In genomic region chr1:144120042-144120441, GRCm38 (mm10) we compare ENCODE assay signal across 18 mouse cellular contexts. TPM values are rescaled to one million over a fixed set of nuclear protein-coding genes. Genes with fewer than 3 reads are reported as not detected.
DNase-seq lines count a peak whose midpoint lies in the region; ATAC-seq and TF ChIP-seq lines count a peak whose summit lies in the region.
"Had no signal": no experiment of that assay in that cellular context is flagged by ENCODE, and none has a peak within 500 bp of the region (broad histone marks: within the 10 kb centered on the region; RNA-seq: fewer than 3 reads in every experiment).

No protein-coding gene starts in this region.

- no peak overlapping the region for H3K4me2 ChIP-seq in forebrain, embryonic 15.5 days (replicated peaks)
- H3K4me2 ChIP-seq in lung, embryonic 14.5 days, result no peak overlapping the region
- H3K4me2 ChIP-seq in lung, postnatal 0 days (replicated peaks; ENCODE audit: low read depth, low read length), result no peak overlapping the region
- H3K4me2 ChIP-seq: embryonic facial prominence, embryonic 12.5 days had no signal

- 0 out of 2 replicates have a peak, but pooled peaks have one; percentile 40 for TF ChIP-seq EP300 in lung, postnatal 0 days (IDR thresholded peaks at IDR 0.05)

- no peaks in the 10 kb centered on the region for H3K27me3 ChIP-seq in forebrain, embryonic 15.5 days
- H3K27me3 ChIP-seq in forebrain, embryonic 10.5 days (ENCODE audit: poor library complexity, severe bottlenecking), result no peaks in the 10 kb centered on the region
- no peaks in the 10 kb centered on the region for H3K27me3 ChIP-seq in lung, embryonic 14.5 days (ENCODE audit: insufficient read depth, low read length)
- no peaks in the 10 kb centered on the region for H3K27me3 ChIP-seq in lung, postnatal 0 days (replicated peaks; ENCODE audit: insufficient read depth, low read length)
- H3K27me3 ChIP-seq: embryonic facial prominence, embryonic 12.5 days had no signal

- H3K27ac ChIP-seq in forebrain, embryonic 15.5 days (replicated peaks), result no peak overlapping the region
- H3K27ac ChIP-seq in forebrain, embryonic 10.5 days, result no peak overlapping the region
- no peak overlapping the region for H3K27ac ChIP-seq in lung, embryonic 14.5 days (ENCODE audit: low read depth)
- no peak overlapping the region for H3K27ac ChIP-seq in lung, postnatal 0 days (ENCODE audit: low read length)
- H3K27ac ChIP-seq: embryonic facial prominence, embryonic 10.5 days; embryonic facial prominence, embryonic 12.5 days had no signal

- 57% methylated on average over 4 of the region's 4 CpGs for WGBS in forebrain, embryonic 15.5 days
- WGBS in forebrain, embryonic 10.5 days, result 89% methylated on average over 4 of the region's 4 CpGs
- WGBS in lung, embryonic 14.5 days, result 43% methylated on average over 4 of the region's 4 CpGs
- WGBS in lung, postnatal 0 days, result 57% methylated on average over 4 of the region's 4 CpGs

- no peaks in the 10 kb centered on the region for H3K4me1 ChIP-seq in forebrain, embryonic 15.5 days
- no peaks in the 10 kb centered on the region for H3K4me1 ChIP-seq in forebrain, embryonic 10.5 days
- no peaks in the 10 kb centered on the region for H3K4me1 ChIP-seq in lung, embryonic 14.5 days (ENCODE audit: insufficient read depth)
- H3K4me1 ChIP-seq in lung, postnatal 0 days (ENCODE audit: insufficient read depth, low read depth, low read length), result no peaks in the 10 kb centered on the region
- H3K4me1 ChIP-seq: embryonic facial prominence, embryonic 10.5 days; embryonic facial prominence, embryonic 12.5 days had no signal

- H3K36me3 ChIP-seq in forebrain, embryonic 15.5 days, result no peaks in the 10 kb centered on the region
- no peaks in the 10 kb centered on the region for H3K36me3 ChIP-seq in forebrain, embryonic 10.5 days (replicated peaks)
- H3K36me3 ChIP-seq in lung, embryonic 14.5 days (ENCODE audit: insufficient read depth), result no peaks in the 10 kb centered on the region
- H3K36me3 ChIP-seq in lung, postnatal 0 days (ENCODE audit: insufficient read depth, low read length), result no peaks in the 10 kb centered on the region
- H3K36me3 ChIP-seq: embryonic facial prominence, embryonic 10.5 days; embryonic facial prominence, embryonic 12.5 days had no signal

- no peak for TF ChIP-seq POLR2A in brain, embryonic 14.5 days (IDR thresholded peaks at IDR 0.05; ENCODE audit: borderline replicate concordance, extremely low read depth, insufficient read depth, insufficient read length, poor library complexity, severe bottlenecking)

- peak; percentile 46; the same call in 1 of the 2 replicates for ATAC-seq in forebrain, embryonic 15.5 days (replicated peaks)
- peak; percentile 58; the same call in 1 of the 2 replicates for ATAC-seq in lung, embryonic 14.5 days (ENCODE audit: insufficient read depth)
- no peak for ATAC-seq in lung, postnatal 0 days
- ATAC-seq: forebrain, postnatal 0 days had no signal

- H3K9ac ChIP-seq in forebrain, embryonic 15.5 days (replicated peaks), result no peak overlapping the region
- H3K9ac ChIP-seq in lung, embryonic 14.5 days, result no peak overlapping the region
- H3K9ac ChIP-seq in lung, postnatal 0 days (replicated peaks; ENCODE audit: low read depth), result no peak overlapping the region
- H3K9ac ChIP-seq: embryonic facial prominence, embryonic 12.5 days; forebrain, postnatal 0 days had no signal

- DNase-seq in forebrain, embryonic 10.5 days (ENCODE audit: extremely low spot score, low spot score), result no peak
- peak; percentile 53 for DNase-seq in lung, embryonic 14.5 days
- no peak for DNase-seq in lung, adult 18-20 months
- DNase-seq in lung, postnatal 0 days (ENCODE audit: low spot score), result peak; percentile 9
- no peak for DNase-seq in lung, postnatal 4 days
- DNase-seq in brain, embryonic 14.5 days (ENCODE audit: low read depth), result peak; percentile 27
- DNase-seq in layer of hippocampus, adult 11-12 months (ENCODE audit: low spot score), result no peak
- DNase-seq: adrenal gland, postnatal 10 days; adrenal gland, postnatal 25 days; cerebellum, adult 11-12 months; cerebellum, adult 9-10 months; forebrain, postnatal 0 days had no signal

- TF ChIP-seq CTCF in lung, embryonic 14.5 days (IDR thresholded peaks at IDR 0.05; ENCODE audit: low read depth), result no peak
- TF ChIP-seq CTCF in lung, postnatal 0 days (IDR thresholded peaks at IDR 0.05), result no peak
- no peak for TF ChIP-seq CTCF in brain, embryonic 14.5 days (IDR thresholded peaks at IDR 0.05; ENCODE audit: borderline replicate concordance, extremely low read depth, insufficient read depth, insufficient read length)

- no peak overlapping the region for H3K4me3 ChIP-seq in forebrain, embryonic 15.5 days
- no peak overlapping the region for H3K4me3 ChIP-seq in forebrain, embryonic 10.5 days
- H3K4me3 ChIP-seq in lung, embryonic 14.5 days (ENCODE audit: low read depth, low read length), result no peak overlapping the region
- no peak overlapping the region for H3K4me3 ChIP-seq in lung, postnatal 0 days (ENCODE audit: low read depth, low read length)
- H3K4me3 ChIP-seq: embryonic facial prominence, embryonic 10.5 days; embryonic facial prominence, embryonic 12.5 days had no signal

- no peaks in the 10 kb centered on the region for H3K9me3 ChIP-seq in forebrain, embryonic 15.5 days
- no peaks in the 10 kb centered on the region for H3K9me3 ChIP-seq in forebrain, embryonic 10.5 days
- H3K9me3 ChIP-seq in lung, embryonic 14.5 days (ENCODE audit: low read depth, low read length), result no peaks in the 10 kb centered on the region
- H3K9me3 ChIP-seq in lung, postnatal 0 days (ENCODE audit: low read length), result no peaks in the 10 kb centered on the region
- H3K9me3 ChIP-seq: embryonic facial prominence, embryonic 10.5 days; embryonic facial prominence, embryonic 12.5 days had no signal

RNA-seq across cellular contexts. Expression of gene Rgs13, which starts 57.1 kb away (rescaled TPM):
- 1.5 and 1.7 TPM in 2 replicates for polyA plus RNA-seq in forebrain, embryonic 15.5 days (2015; fragmentation: Nextera tagmentation; extraction: Ambion mirVana)
- polyA plus RNA-seq in forebrain, embryonic 10.5 days (2016; fragmentation: Nextera tagmentation; extraction: Ambion mirVana), result 0.17 and 0.38 TPM in 2 replicates
- polyA plus RNA-seq in lung, embryonic 14.5 days (2014; fragmentation: Nextera tagmentation; extraction: Ambion mirVana), result not detected in 2 replicates
- not detected in 2 replicates for polyA plus RNA-seq in lung, postnatal 0 days (2015; fragmentation: Nextera tagmentation; extraction: Ambion mirVana)
- 0.56 and 0.59 TPM in 2 replicates for polyA plus RNA-seq in brain, embryonic 14.5 days (2012; rRNA removed)
- polyA plus RNA-seq: adrenal gland, adult 2 months; C2C12; cerebellum, adult 2 months had no signal

Comparison
In these comparisons a context has a peak if more than half of its experiments do, and no peak if none do; other contexts are left out.
1. DNase-seq: peak in lung, embryonic 14.5 days (single experiment), lung, postnatal 0 days (single experiment) and brain, embryonic 14.5 days (single experiment); none in forebrain, embryonic 10.5 days (single experiment), lung, adult 18-20 months (0 of 2), lung, postnatal 4 days (0 of 2) and layer of hippocampus, adult 11-12 months (single experiment).